Mouse (Mus musculus): ENCODE data around the gene Polr2l.
A peak's percentile ranks its signal among the peaks of the same experiment; 100 is the strongest.

Gene Polr2l

DNA sequence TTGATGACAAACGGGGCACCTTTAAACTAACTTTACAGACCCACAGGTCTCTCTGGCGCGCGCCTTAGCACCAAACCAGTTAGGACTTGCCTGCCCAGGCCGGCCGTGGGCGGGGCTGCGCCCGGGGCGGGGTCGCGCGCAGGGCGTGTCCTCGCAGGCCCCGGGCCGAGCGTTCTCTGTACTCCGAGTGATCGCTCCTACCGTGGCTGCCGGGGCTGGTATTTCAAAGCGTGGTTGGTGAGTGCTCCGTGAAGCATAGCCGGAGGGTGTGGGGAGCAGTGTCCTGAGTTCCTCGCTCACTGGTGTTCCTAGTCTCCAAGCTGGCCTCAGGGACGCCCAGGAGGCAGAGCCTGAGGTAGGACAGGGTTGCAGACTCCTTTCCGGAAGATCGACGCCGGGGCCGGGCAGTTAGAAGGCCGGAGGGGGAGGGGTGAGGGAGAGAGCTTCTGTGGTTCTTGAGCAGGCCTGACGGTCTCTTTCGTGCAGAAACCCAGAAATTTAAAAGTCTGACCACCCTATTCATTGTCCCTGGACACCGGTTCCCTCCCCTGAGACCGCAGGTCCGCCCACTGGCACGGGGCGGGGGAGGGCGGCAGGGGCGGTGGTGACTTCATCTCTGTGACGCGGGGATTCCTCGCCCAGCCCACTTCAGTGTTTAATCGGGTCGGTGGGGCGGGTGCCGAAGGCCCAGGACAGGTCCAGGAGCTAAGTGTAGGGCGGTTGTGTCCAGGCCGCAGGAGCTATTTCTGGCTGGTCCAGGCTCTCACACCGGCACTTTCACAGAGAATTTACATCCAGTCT, 7.5 kb downstream of the Polr2l start, which contains the start of gene Cd151:
Gene Cd151 (plus strand): TSS at position 163 of the 801 bp plus-strand sequence.
- DNase-seq (ENCODE audit: low read depth, low spot score): peak; percentile 84

DNA sequence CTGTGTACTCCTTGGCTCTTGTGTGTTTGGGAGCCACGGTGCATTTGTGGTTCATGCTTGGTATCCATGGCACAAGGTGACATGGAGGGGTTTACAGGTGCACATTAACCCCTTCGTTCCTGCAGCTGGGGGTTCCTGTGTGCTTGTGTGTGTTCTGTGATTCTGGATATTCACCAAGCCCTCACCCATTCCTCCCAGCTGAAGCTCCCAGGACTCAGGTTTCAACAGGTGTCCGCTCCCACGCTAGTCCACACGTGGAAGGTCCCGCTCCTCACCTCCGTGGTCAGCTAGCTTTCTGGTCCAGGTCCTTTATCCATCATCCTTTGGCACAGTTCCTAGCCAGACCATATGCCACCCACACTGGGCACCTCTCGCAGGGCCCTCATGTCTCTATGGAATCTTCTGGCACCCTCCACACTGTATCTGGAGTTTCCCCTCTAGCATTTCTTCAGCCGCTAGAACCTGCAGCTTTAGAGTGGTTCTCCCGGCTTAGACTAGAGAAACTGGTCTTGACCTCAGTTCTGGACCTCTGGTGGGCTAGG, 8.3 kb downstream of the Polr2l start:
- no peak for DNase-seq (ENCODE audit: low read depth, low spot score)

DNA sequence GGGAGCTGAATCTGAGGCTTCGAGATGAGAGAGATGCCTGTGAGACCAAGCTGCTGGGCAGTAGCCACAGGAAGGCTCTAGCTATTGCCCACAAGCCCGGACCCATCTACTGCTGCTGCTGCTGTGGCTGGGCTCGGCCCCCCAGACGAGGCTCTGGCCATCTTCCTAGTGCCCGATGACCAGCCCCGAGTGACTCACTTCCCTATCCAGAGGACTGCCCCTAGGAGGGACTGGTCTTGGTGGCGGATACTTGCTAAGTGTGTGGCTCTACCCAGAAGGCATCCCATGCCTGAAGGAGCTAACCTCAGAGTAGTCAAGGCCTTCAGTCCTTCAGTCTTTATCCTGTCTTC, 8.9 kb downstream of the Polr2l start:
- no peak for DNase-seq (ENCODE audit: low read depth, low spot score)

DNA sequence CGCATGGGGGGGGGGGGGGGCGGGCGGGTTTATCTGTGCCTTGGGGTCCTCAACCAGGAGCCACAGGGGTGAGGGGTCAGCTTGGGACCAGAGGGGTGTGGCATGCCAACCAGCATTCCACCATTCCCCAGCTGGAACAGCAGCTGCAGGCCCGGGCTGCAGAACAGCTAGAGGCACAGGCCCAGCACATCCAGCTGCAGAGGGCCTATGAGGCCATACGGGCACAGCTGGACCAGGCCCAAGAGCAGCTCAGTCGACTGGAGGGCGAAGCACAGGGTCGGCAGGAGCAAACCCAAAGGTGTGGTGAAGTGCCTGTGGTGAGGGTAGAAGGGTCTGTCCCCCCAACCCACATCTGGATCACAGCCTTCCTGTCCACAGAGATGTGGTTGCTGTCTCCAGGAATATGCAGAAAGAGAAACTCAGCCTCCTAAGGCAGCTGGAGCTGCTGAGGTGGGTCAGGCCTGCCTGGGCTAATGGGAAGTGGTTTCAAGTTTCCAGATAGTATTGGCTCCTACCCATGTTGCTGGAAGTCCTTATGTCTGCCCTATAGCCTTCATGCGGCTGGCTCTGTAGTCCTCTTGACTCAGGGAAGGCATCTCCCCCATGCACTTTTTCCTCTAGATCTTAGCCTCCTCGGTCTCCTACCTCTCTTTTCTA, 9.4 kb downstream of the Polr2l start:
- no peak for DNase-seq (ENCODE audit: low read depth, low spot score)

DNA sequence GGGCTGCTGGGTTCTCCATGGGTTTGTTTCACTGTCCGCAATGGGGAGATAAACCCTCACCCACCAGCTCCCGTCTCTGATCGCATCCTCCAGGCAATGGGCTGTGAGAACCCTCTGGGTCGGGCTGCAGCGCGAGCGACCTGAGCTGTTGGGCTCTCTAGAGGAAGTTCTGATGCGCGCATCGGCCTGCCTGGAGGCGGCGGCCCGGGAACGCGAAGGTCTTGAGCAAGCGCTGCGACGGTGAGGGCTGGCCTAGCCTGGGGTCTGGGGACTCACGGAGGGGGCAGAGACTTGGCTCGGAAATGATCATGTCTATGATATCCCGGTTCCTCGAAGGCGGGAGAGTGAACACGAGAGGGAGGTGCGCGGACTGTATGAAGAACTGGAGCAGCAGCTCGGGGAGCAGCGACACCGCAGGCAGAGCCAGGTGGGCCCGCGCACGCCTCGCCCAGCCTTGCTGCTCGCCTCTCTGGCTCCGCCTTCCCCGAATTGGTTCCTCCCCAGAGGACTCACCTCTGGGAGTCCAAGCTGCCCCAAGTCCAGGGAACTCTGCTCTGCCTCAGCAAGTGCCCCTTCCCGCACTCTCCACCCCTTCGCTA, 10.2 kb downstream of the Polr2l start:
- no peak for DNase-seq (ENCODE audit: low read depth, low spot score)

DNA sequence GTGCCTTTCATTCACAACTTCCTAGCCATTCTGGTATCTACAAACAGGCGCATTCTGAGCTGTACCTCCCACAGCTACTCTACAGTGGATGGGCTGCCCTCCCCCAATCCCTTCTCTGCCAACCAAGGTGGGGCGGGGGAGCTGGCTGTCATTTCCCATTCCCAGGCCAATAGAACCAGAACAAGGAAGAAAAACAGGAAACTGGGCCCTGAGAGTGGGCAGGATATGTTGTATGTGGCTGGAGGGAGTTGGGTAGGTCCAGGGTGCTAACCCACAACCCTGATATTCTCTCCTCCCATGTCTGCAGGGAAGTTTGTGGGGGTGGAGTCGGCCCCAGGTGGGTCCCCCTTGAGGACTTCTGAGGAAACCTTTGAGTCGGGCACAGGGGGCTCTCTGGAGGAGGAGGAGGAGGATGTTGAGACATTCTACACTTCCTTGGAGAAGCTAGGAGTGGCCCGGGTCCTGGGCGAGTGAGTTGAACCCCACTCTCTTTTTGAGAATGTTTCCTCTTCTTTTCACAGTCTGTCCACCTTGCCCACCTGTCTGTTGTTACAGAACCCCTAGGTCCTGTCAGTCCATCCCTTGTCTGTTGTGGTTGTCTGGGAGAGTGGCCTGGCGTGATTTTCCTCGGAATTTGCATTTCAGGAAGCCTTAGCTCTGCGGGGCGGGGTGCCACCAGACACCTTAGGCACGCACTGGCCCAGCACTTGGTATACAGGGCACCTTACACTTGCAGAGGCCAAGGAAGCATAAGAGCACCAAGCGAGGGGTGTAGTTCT, 10.9 kb downstream of the Polr2l start:
- no peak for DNase-seq (ENCODE audit: low read depth, low spot score)

DNA sequence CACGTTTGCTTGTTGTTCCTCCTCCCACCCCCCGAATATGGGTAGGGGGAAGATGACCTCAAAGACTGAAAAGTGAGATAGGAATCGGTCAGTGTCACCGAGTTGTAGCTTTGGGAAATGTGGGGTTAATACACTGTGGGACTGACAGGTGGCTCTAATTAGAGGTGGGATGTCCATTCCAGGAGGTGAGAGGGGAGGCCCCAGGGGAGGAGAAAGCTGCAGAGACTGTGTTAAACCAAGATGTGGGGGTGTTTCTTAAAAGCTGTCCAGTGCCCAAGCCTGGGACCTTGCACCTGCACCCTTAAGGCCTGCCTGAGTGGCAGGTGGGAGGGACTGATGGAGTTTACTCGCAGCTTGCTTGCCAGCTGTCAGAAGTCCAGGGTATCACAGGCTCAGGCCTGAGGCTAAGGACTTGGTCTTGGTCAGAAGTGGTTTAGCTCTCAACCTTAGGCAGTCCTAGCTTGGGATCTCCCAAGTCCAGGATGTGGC, 12.6 kb downstream of the Polr2l start:
- DNase-seq (ENCODE audit: low read depth, low spot score): no peak

DNA sequence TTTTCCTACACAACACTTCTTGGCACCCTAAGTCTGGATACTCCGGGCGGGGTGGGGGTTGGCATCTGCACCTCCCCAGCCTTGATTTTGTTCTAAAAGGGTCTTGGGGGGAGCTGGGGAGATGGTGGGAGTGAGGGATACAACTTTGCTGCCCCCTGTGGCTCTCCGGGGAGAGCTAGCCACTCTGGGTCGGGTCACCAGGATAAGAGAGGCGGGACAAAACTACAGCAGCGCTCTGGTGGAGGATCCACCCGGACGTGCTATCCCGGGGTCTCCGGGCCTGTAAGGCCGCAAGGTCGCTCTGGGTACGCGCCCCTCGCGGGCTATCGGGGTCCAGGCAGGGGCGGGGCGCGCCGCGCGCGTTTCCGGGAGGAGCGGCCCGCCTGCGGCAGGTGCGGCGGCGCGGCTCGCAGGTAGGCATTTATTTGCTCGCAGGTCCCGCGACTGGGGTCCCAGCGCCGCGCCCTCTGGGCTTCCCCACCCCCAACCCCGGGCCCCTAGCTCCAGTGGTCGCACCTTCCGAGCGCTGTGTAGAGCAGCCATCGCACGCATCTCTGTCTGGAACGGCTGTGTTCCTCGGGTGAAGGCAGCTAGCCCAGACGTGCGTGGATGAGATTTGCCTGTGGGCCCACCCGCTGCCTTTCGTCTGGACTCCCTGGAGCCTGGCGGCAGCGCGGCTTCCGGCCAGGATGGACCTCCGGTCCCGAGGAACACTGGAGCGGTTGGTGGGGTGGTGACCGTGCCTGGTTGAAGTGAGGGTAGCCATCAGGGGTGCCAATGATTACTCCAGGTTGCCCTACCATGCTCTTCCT, 13.2 kb downstream of the Polr2l start:
- no peak for DNase-seq (ENCODE audit: low read depth, low spot score)

DNA sequence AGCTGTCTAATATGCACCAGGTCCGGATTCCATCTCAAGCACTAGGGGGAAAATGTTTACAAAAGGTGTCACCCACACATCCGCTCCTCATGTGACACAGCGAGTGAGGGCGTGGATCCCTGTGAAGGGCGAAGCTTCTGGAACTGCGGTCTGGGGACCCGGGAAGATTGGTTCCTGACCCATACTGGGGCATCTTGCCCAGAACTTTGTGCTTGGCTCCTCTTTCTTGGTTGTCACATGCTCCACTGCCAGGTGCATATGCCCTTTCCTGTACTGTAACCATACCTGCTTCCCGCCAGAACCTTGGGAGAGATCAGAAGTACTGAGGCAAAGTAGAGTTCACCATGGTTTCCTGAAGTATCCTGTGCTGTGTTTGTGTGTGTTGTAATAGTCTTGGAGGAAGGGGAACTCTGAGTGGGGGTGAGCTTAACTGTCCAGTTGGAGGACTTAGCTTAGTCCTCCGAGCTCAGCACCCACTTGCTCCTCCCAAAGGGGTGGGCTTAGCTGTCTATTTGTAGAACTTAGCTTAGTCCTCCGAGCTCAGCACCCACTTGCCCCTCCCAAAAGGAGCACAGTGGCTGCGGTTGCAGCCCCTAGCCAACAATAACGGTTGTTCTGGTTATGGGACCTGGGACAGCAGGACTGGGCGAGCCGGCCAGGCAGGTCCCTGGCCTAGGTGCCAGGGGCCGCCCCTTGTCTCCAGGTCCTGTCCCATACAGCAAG, 14.4 kb downstream of the Polr2l start, which contains the start of gene Cracr2b:
Gene Cracr2b (plus strand): TSS at position 704 of the 723 bp plus-strand sequence.
- DNase-seq (ENCODE audit: low read depth, low spot score): no peak

DNA sequence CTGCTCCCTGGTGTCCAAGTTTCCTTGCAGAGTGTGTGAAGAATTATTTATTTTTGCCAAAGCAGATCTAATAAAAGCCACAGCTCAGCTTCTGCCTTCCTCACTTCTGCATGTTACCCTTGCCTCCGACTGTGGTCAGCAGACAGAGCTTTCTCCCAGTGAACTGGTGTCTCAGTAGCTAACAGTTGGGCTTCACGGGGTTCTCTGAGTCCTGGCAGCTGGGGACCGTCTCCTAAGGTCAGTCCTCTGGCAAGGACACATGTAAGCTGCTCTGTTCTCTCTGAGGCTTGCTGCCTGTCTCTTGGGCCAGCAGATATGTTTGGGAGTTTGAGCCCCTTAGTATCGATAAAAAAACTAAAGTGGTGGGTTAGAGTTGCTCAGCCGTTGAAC, 14.9 kb downstream of the Polr2l start:
- no peak for DNase-seq (ENCODE audit: low read depth, low spot score)

DNA sequence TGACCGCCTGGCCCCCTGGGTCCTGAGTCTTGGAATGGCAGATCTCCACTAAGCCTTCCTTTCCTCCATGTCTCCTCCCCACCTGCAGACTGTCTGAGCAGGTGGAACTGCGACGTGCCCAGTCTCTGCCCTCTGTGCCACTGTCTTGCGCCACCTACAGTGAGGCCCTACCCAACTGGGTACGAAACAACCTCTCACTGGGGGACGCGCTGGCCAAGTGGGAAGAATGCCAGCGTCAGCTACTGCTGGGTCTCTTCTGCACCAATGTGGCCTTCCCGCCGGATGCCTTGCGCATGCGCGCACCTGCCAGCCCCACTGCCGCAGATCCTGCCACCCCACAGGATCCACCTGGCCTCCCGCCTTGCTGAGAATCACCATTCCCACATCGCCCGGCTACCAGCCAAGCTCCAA, 15.6 kb downstream of the Polr2l start:
- DNase-seq (ENCODE audit: low read depth, low spot score): no peak

DNA sequence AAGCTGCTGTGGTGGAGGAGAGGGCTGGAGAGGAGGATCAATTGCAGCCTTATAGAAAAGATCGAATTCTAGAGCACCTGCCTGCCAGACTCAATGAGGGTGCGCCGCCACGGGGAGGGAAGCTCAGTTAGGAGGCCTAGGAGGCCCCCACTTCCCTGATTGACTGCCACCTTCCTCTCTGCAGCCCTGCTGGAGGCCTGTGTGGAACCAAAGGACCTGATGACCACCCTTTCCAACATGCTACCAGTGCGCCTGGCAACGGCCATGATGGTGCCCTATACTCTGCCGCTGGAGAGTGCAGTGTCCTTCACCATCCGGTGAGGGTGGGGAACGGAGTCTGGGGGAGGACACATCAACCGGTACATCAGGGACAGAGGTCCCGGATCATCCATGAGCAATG, 16.3 kb downstream of the Polr2l start:
- no peak for DNase-seq (ENCODE audit: low read depth, low spot score)

DNA sequence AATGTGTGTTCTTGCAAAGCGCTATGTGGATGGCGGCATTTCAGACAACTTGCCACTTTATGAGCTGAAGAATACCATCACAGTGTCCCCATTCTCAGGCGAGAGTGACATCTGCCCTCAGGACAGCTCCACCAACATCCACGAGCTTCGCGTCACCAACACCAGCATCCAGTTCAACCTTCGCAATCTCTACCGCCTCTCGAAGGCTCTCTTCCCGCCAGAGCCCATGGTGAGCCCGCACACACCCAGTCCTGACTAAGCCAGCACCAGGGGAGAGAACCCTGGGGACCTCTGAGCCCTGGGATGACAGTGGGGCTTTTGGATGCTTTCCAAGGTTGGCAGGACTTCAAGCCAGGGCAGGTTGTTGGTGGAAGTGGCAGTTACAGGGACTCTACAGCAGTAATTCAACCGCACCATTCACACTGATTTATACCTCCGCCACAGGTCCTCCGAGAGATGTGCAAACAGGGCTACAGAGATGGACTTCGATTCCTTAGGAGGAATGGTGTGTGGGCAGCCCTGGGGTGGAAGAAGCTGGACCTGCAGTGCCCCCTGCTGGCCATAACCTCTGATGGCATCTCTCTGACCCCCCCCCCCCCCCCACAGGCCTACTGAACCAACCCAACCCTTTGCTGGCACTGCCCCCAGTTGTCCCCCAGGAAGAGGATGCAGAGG, 16.8 kb downstream of the Polr2l start:
- DNase-seq (ENCODE audit: low read depth, low spot score): peak; percentile 84

DNA sequence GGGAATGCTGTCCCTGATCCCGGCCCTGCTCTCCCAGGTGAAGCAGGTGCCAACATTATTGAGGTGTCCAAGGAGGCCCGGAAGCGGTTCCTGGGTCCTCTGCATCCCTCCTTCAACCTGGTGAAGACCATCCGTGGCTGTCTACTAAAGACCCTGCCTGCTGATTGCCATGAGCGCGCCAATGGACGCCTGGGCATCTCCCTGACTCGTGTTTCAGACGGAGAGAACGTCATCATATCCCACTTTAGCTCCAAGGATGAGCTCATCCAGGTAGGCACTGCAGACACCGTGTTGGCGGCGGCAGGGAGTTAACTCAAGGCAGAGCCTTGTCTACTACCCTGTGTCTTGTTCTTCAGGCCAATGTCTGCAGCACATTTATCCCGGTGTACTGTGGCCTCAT, 17.7 kb downstream of the Polr2l start:
- no peak for DNase-seq (ENCODE audit: low read depth, low spot score)

DNA sequence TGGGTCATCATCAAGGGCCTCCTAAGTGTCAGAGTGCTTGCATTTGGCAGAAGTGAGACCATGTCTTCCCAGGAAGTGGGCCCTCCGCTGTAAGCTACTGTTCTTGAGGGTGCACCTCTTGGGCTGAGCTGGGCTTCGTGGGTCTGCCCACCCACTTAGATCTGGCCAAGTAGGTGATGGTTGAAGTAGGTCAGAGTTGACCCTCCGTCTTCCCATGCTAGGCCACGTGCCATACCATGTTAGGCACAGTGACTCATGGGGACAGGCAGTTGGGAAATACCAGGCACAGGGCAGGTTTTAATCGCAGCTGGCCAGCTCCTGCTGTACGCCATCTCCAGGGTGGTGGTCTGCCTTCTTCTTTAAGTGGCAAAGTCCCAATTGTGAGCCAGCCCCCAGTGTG, 18.2 kb downstream of the Polr2l start:
- DNase-seq (ENCODE audit: low read depth, low spot score): no peak

DNA sequence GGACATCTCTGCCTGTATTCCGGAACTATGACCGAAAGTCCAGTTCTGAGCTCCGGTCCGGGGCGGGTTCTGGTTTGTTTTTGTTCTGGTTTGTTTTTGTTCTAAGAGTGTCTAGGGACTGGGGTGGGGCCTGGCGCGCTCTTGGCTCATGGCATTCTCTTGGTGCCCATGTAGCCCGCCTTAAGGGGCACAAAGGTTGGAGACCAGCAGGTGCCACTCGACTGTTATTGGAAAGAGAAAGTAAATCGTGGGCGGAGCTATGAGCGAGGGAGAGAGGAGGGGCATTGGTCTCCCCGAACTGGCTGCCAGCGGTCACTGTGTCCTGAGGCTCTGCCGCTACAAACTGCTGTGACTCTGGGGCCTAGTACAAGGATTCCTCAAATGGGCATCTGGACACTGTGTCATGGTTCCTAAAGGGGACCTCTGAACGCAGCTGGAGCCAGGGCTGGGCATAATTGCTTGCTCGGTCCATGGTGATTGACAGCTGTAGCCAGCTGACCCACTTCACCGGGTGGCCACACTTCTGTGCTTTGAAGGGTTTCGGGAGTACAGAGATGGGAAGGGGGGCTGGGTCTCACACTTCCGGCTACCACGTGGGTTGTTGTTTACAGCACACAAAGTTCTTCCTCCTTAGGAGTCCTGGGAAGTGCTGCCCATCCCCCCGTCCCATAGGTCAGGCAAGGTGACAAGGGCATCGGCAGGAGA, 19.2 kb downstream of the Polr2l start:
- DNase-seq (ENCODE audit: low read depth, low spot score): peak; percentile 73

DNA sequence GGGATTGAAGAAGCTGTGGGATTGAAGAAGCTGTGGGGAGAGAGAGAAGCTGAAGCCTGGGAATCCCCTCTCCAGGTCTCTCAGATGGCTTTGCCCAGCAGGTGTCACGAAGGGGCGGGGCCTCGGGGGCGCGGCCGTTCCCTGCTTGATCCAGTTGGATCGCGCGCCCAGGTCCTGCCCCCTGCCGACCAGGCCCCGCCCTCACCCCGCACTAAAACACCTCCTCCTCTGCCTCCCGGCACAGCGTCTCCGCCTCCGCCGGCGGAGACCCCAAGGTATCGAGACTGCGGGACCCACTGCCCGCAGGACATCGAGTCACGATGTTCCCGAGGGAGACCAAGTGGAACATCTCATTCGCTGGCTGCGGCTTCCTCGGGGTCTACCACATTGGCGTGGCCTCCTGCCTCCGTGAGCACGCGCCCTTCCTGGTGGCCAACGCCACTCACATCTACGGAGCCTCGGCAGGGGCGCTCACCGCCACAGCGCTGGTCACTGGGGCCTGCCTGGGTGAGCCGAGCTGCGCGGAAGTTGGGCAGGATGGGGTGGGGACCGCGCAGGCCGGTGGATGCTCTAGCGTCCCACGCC, 19.9 kb downstream of the Polr2l start, which contains the start of gene Pnpla2:
Gene Pnpla2 (plus strand): TSS at position 232 of the 585 bp plus-strand sequence.
- DNase-seq (ENCODE audit: low read depth, low spot score): peak; percentile 97

DNA sequence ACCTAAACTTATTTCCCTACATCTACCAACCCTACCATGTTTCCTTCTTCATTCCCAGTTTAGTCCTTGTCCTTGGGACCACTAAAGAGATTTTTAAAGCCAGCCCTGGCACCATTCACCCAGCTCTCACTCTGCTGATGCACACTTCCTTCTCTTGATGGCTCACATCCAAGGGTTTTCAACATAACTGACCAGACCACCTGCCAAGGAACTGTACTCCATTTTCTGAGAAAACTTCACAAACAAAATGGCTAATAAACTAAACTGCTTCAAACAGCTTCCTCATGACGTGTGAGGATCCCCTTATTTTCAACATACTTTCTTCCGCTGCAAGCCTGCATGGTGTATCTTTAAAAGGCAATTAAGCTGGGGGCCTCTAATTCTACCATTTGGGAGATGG, 21.3 kb downstream of the Polr2l start:
- DNase-seq (ENCODE audit: low read depth, low spot score): no peak
